In genomic region chr13:90912760-90913674, GRCm38 (mm10) we compare ENCODE assay signal across 15 mouse cellular contexts. TPM values are rescaled to one million over a fixed set of nuclear protein-coding genes. Genes with fewer than 3 reads are reported as not detected.
DNase-seq lines count a peak whose midpoint lies in the region; ATAC-seq lines count a peak whose summit lies in the region.
"Had no signal": no experiment of that assay in that cellular context is flagged by ENCODE, and none has a peak within 500 bp of the region (broad histone marks: within the 10 kb centered on the region; RNA-seq: fewer than 3 reads in every experiment).

No protein-coding gene starts in this region.

- no peaks in the 10 kb centered on the region for H3K27me3 ChIP-seq in hindbrain, embryonic 15.5 days
- H3K27me3 ChIP-seq in midbrain, embryonic 16.5 days (ENCODE audit: control insufficient read depth, insufficient read depth, low read depth, low read length): no peaks in the 10 kb centered on the region
- H3K27me3 ChIP-seq: kidney, embryonic 15.5 days; liver, embryonic 15.5 days had no signal

- H3K36me3 ChIP-seq in hindbrain, embryonic 15.5 days: no peaks in the 10 kb centered on the region
- H3K36me3 ChIP-seq in midbrain, embryonic 16.5 days (ENCODE audit: control insufficient read depth, insufficient read depth, low read length): no peaks in the 10 kb centered on the region
- H3K36me3 ChIP-seq: G1E; kidney, embryonic 15.5 days; liver, embryonic 15.5 days had no signal

- H3K4me1 ChIP-seq in hindbrain, embryonic 15.5 days (replicated peaks): peaks cover 10% of the 10 kb centered on the region
- H3K4me1 ChIP-seq in midbrain, embryonic 16.5 days (ENCODE audit: control insufficient read depth, insufficient read depth, low read length): peaks cover 12% of the 10 kb centered on the region
- H3K4me1 ChIP-seq: kidney, embryonic 15.5 days; liver, embryonic 15.5 days had no signal

- peak overlapping the region; percentile 42 for H3K27ac ChIP-seq in hindbrain, embryonic 15.5 days (replicated peaks)
- peak overlapping the region; percentile 84 for H3K27ac ChIP-seq in midbrain, embryonic 16.5 days (ENCODE audit: low read length)
- H3K27ac ChIP-seq: kidney, embryonic 15.5 days; liver, embryonic 15.5 days had no signal

- DNase-seq in frontal cortex, postnatal 36 days (ENCODE audit: low spot score in 2 of 2): peak; percentile 39 to 63
- DNase-seq in frontal cortex, postnatal 10 days (ENCODE audit: low spot score in 2 of 2): no peak
- DNase-seq in brain, embryonic 18.5 days (ENCODE audit: low read depth, low spot score): peak; percentile 50
- no peak for DNase-seq in kidney, postnatal 14 days
- no peak for DNase-seq in kidney, postnatal 10 days
- DNase-seq: heart, adult 18-20 months; heart, postnatal 4 days had no signal

- H3K9me3 ChIP-seq in hindbrain, embryonic 15.5 days: no peaks in the 10 kb centered on the region
- H3K9me3 ChIP-seq in midbrain, embryonic 16.5 days (replicated peaks; ENCODE audit: control insufficient read depth, low read length, poor library complexity, severe bottlenecking): no peaks in the 10 kb centered on the region
- H3K9me3 ChIP-seq: G1E; kidney, embryonic 15.5 days; liver, embryonic 15.5 days had no signal

- peak; percentile 66; the same call in 1 of the 2 replicates for ATAC-seq in hindbrain, embryonic 15.5 days (ENCODE audit: low FRiP score, low read depth)
- peak; percentile 82 for ATAC-seq in midbrain, embryonic 16.5 days
- no peak for ATAC-seq in megakaryocyte progenitor cell, adult 5-6 weeks (replicated peaks; ENCODE audit: poor library complexity)

- no peak overlapping the region for H3K4me2 ChIP-seq in hindbrain, embryonic 15.5 days
- H3K4me2 ChIP-seq in midbrain, embryonic 16.5 days (ENCODE audit: low read length): peak overlapping the region; percentile 23; the same call in 1 of the 2 replicates
- H3K4me2 ChIP-seq: kidney, embryonic 15.5 days; liver, embryonic 15.5 days had no signal

- WGBS in hindbrain, embryonic 15.5 days: 45% methylated on average over 17 of the region's 17 CpGs
- WGBS in midbrain, embryonic 16.5 days: 32% methylated on average over 17 of the region's 17 CpGs

- no peak overlapping the region for H3K9ac ChIP-seq in hindbrain, embryonic 15.5 days
- H3K9ac ChIP-seq in midbrain, embryonic 16.5 days (ENCODE audit: low read depth, low read length): no peak overlapping the region
- H3K9ac ChIP-seq: kidney, embryonic 15.5 days; liver, embryonic 15.5 days had no signal

- no peak overlapping the region for H3K4me3 ChIP-seq in hindbrain, embryonic 15.5 days
- no peak overlapping the region for H3K4me3 ChIP-seq in midbrain, embryonic 16.5 days (ENCODE audit: low read depth, low read length)
- H3K4me3 ChIP-seq: kidney, embryonic 15.5 days; liver, embryonic 15.5 days had no signal

RNA-seq across cellular contexts. Expression of gene Atp6ap1l, which starts 7.9 kb away (rescaled TPM):
- 1.2 and 1.5 TPM in 2 replicates for polyA plus RNA-seq in hindbrain, embryonic 15.5 days (2015; fragmentation: Nextera tagmentation; extraction: Ambion mirVana)
- 0.44 and 0.82 TPM in 2 replicates for polyA plus RNA-seq in midbrain, embryonic 16.5 days (2015; fragmentation: Nextera tagmentation; extraction: Ambion mirVana)
- not detected in 2 replicates for total RNA-seq in megakaryocyte progenitor cell, adult 5-6 weeks (2015)
- total RNA-seq in megakaryocyte progenitor cell, adult 5-6 weeks (2017): not detected in 2 replicates
- total RNA-seq: common myeloid progenitor, adult 5-6 weeks; G1E; heart, adult 18-20 months had no signal
- polyA plus RNA-seq: G1E; stomach, embryonic 16.5 days had no signal

RNA-seq across cellular contexts. Expression of gene Rps23, which starts 9.7 kb away (rescaled TPM):
- 93.4 and 120 TPM in 2 replicates for polyA plus RNA-seq in hindbrain, embryonic 15.5 days (2015; fragmentation: Nextera tagmentation; extraction: Ambion mirVana)
- 81.0 and 95.8 TPM in 2 replicates for polyA plus RNA-seq in midbrain, embryonic 16.5 days (2015; fragmentation: Nextera tagmentation; extraction: Ambion mirVana)
- total RNA-seq in megakaryocyte progenitor cell, adult 5-6 weeks (2015): 2,184 and 2,282 TPM in 2 replicates
- 1,741 and 2,365 TPM in 2 replicates for total RNA-seq in megakaryocyte progenitor cell, adult 5-6 weeks (2017)

Comparison
In these comparisons a context has a peak if more than half of its experiments do, and no peak if none do; other contexts are left out.
1. DNase-seq: peak in frontal cortex, postnatal 36 days (2 of 2) and brain, embryonic 18.5 days (single experiment); none in frontal cortex, postnatal 10 days (0 of 2), kidney, postnatal 14 days (single experiment) and kidney, postnatal 10 days (single experiment).